Comparison of ENCODE assay signal across 10 mouse cellular contexts in the genomic region with DNA sequence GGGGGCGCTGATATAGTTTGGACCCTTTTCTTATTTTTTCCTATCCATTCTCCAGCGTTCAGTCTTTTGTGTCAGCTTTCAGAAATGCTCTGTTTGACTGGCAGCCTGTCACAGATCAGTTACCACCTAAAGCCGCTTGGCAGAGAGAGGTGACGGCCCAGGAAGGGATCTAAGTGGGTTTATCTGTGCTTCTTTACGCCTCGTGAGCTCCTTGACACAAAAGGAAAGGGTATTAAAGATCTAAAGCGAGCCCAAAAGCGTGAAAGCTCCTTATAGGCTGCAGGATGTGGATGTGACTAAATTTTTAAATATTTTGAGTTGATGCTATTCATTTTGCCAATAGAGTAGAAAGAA.
A peak's percentile ranks its signal among the peaks of the same experiment; 100 is the strongest.
DNase-seq lines count a peak whose midpoint lies in the region; ATAC-seq and TF ChIP-seq lines count a peak whose summit lies in the region.
"Had no signal": no experiment of that assay in that cellular context is flagged by ENCODE, and none has a peak within 500 bp of the region (broad histone marks: within the 10 kb centered on the region; RNA-seq: fewer than 3 reads in every experiment).

No protein-coding gene starts in this region.

- no peak for TF ChIP-seq CTCF in olfactory bulb, adult 2 months (IDR thresholded peaks at IDR 0.05; ENCODE audit: insufficient read depth, low read depth, low read length)

- 0 out of 2 replicates have a peak overlapping the region, but pooled peaks have one; percentile 42 for H3K27ac ChIP-seq in kidney, embryonic 15.5 days
- H3K27ac ChIP-seq in embryonic facial prominence, embryonic 12.5 days, result no peak overlapping the region
- no peak overlapping the region for H3K27ac ChIP-seq in intestine, embryonic 15.5 days
- no peak overlapping the region for H3K27ac ChIP-seq in olfactory bulb, adult 2 months (ENCODE audit: insufficient read depth, low read depth, low read length)
- H3K27ac ChIP-seq: liver, embryonic 15.5 days had no signal

- H3K4me2 ChIP-seq in kidney, embryonic 15.5 days, result peak overlapping the region; percentile 50
- peak overlapping the region; percentile 40 for H3K4me2 ChIP-seq in embryonic facial prominence, embryonic 12.5 days (replicated peaks)
- peak overlapping the region; percentile 39; the same call in 1 of the 2 replicates for H3K4me2 ChIP-seq in intestine, embryonic 15.5 days (replicated peaks)
- H3K4me2 ChIP-seq: liver, embryonic 15.5 days had no signal

- H3K9me3 ChIP-seq in kidney, embryonic 15.5 days (replicated peaks), result no peaks in the 10 kb centered on the region
- no peaks in the 10 kb centered on the region for H3K9me3 ChIP-seq in embryonic facial prominence, embryonic 12.5 days
- no peaks in the 10 kb centered on the region for H3K9me3 ChIP-seq in intestine, embryonic 15.5 days
- H3K9me3 ChIP-seq: liver, embryonic 15.5 days had no signal

- no peak for DNase-seq in kidney, adult 9 months
- no peak for DNase-seq in right cerebral cortex, postnatal 10 days (ENCODE audit: low spot score in 2 of 2)
- DNase-seq in gastrocnemius, postnatal 4 days (ENCODE audit: low spot score in 2 of 2), result no peak
- DNase-seq: cerebellum, adult 8-10 months had no signal

- TF ChIP-seq POLR2A in olfactory bulb, adult 2 months (IDR thresholded peaks at IDR 0.05; ENCODE audit: insufficient read depth, low read depth, low read length), result no peak

- ATAC-seq in kidney, embryonic 15.5 days (replicated peaks; ENCODE audit: low FRiP score), result peak; percentile 83
- ATAC-seq in embryonic facial prominence, embryonic 12.5 days (ENCODE audit: insufficient number of reproducible peaks, insufficient read depth, low FRiP score, low TSS enrichment), result peak; percentile 59
- ATAC-seq in intestine, embryonic 15.5 days, result no peak
- no peak for ATAC-seq in monocyte, adult 5-6 weeks (replicated peaks; ENCODE audit: insufficient number of reproducible peaks, low FRiP score, low TSS enrichment, poor library complexity, severe bottlenecking)

- H3K9ac ChIP-seq in kidney, embryonic 15.5 days, result no peak overlapping the region
- no peak overlapping the region for H3K9ac ChIP-seq in embryonic facial prominence, embryonic 12.5 days
- H3K9ac ChIP-seq in intestine, embryonic 15.5 days, result no peak overlapping the region
- H3K9ac ChIP-seq: liver, embryonic 15.5 days had no signal

- 13% methylated on average over 8 of the region's 8 CpGs for WGBS in kidney, embryonic 15.5 days
- 12% methylated on average over 8 of the region's 8 CpGs for WGBS in embryonic facial prominence, embryonic 12.5 days
- WGBS in intestine, embryonic 15.5 days, result 22% methylated on average over 8 of the region's 8 CpGs
- 36% methylated on average over 8 of the region's 8 CpGs for WGBS in olfactory bulb, adult 2 months

- 0 out of 2 replicates have a peak overlapping the region, but pooled peaks have one; percentile 6 for H3K4me3 ChIP-seq in kidney, embryonic 15.5 days (replicated peaks)
- H3K4me3 ChIP-seq in embryonic facial prominence, embryonic 12.5 days, result peak overlapping the region; percentile 2; the same call in 1 of the 2 replicates
- H3K4me3 ChIP-seq in intestine, embryonic 15.5 days (replicated peaks), result no peak overlapping the region
- H3K4me3 ChIP-seq in olfactory bulb, adult 2 months (ENCODE audit: insufficient read depth, low read depth, low read length), result peak overlapping the region; percentile 2; the same call in 1 of the 2 replicates
- H3K4me3 ChIP-seq: liver, embryonic 15.5 days had no signal

- H3K36me3 ChIP-seq in kidney, embryonic 15.5 days, result no peaks in the 10 kb centered on the region
- H3K36me3 ChIP-seq in embryonic facial prominence, embryonic 12.5 days, result no peaks in the 10 kb centered on the region
- no peaks in the 10 kb centered on the region for H3K36me3 ChIP-seq in intestine, embryonic 15.5 days
- H3K36me3 ChIP-seq: liver, embryonic 15.5 days had no signal

- H3K27me3 ChIP-seq in kidney, embryonic 15.5 days, result no peaks in the 10 kb centered on the region
- H3K27me3 ChIP-seq in embryonic facial prominence, embryonic 12.5 days, result no peaks in the 10 kb centered on the region
- no peaks in the 10 kb centered on the region for H3K27me3 ChIP-seq in intestine, embryonic 15.5 days (replicated peaks)
- H3K27me3 ChIP-seq: liver, embryonic 15.5 days had no signal

- 0 out of 2 replicates have a peak, but pooled peaks cover 7% of the 10 kb centered on the region for H3K4me1 ChIP-seq in kidney, embryonic 15.5 days
- H3K4me1 ChIP-seq in embryonic facial prominence, embryonic 12.5 days, result peaks cover 4% of the 10 kb centered on the region; the same call in 1 of the 2 replicates
- H3K4me1 ChIP-seq in intestine, embryonic 15.5 days (replicated peaks), result no peaks in the 10 kb centered on the region
- peaks cover 7% of the 10 kb centered on the region for H3K4me1 ChIP-seq in olfactory bulb, adult 2 months (ENCODE audit: control insufficient read depth, insufficient read depth, low read length)
- H3K4me1 ChIP-seq: liver, embryonic 15.5 days had no signal

Comparison
In these comparisons a context has a peak if more than half of its experiments do, and no peak if none do; other contexts are left out.
1. ATAC-seq: peak in kidney, embryonic 15.5 days (single experiment) and embryonic facial prominence, embryonic 12.5 days (single experiment); none in intestine, embryonic 15.5 days (single experiment) and monocyte, adult 5-6 weeks (single experiment).
2. Peak in every context shown above with its lines, with median percentiles within 50 percentile points of each other: H3K4me2 ChIP-seq.